Mouse (Mus musculus) intestine, embryonic 14.5 days (tissue): Measurements from ENCODE around the gene Ccl26. TPM values are rescaled to one million over a fixed set of nuclear protein-coding genes. Genes with fewer than 3 reads are reported as not detected.
A peak's percentile ranks its signal among the peaks of the same experiment; 100 is the strongest.
"Not testable (repeated sequence)": the region's sequence is repeated elsewhere in the genome, so short reads cannot be mapped to it uniquely, and the experiment has no call there.

Experiments used
- ATAC-seq: fragments of 200-750 bp; cut with Nextera tagmentation; replicated peaks from 2 replicates; pipeline ENCODE4 v1.8.0; 2017; ENCODE audit warnings: low read depth, moderate number of reproducible peaks, moderate TSS enrichment, moderate library complexity; ENCODE audit not compliant: low FRiP score, low TSS enrichment
- DNase-seq: peaks from one replicate; pipeline ENCODE4 v3.0.0-alpha.2; 2018; ENCODE audit warnings: low spot score
- H3K27ac ChIP-seq: fragments of 300-500 bp; sonication (generic); 2 replicates; pipeline ENCODE4 v1.5.1; 2014; ENCODE audit warnings: low read depth, mild to moderate bottlenecking, control low read depth
- H3K27me3 ChIP-seq: fragments of 300-500 bp; sonication (generic); replicated peaks from 2 replicates; pipeline ENCODE4 v1.6.1; 2014; ENCODE audit warnings: low read length, control low read depth; ENCODE audit not compliant: control insufficient read depth, insufficient read depth
- H3K36me3 ChIP-seq: fragments of 300-500 bp; sonication (generic); 2 replicates; pipeline ENCODE4 v1.6.1; 2014; ENCODE audit warnings: low read length, control low read depth; ENCODE audit not compliant: control insufficient read depth, insufficient read depth
- H3K4me1 ChIP-seq: fragments of 300-500 bp; sonication (generic); replicated peaks from 2 replicates; pipeline ENCODE4 v1.6.1; 2014; ENCODE audit warnings: low read length, control low read depth, mixed read lengths; ENCODE audit not compliant: control insufficient read depth, insufficient read depth
- H3K4me2 ChIP-seq: fragments of 300-500 bp; sonication (generic); 2 replicates; pipeline ENCODE4 v1.6.1; 2014; ENCODE audit warnings: low read length
- H3K4me3 ChIP-seq: fragments of 300-500 bp; sonication (generic); 2 replicates; pipeline ENCODE4 v1.5.1; 2014; ENCODE audit warnings: low read depth, low read length, control low read depth, mixed read lengths
- H3K9ac ChIP-seq: fragments of 300-500 bp; sonication (generic); 2 replicates; pipeline ENCODE4 v1.6.1; 2014; ENCODE audit warnings: mild to moderate bottlenecking, low read length
- H3K9me3 ChIP-seq: fragments of 300-500 bp; sonication (generic); 2 replicates; pipeline ENCODE4 v1.6.1; 2016; ENCODE audit warnings: low read length, control low read depth; ENCODE audit not compliant: control insufficient read depth
- WGBS: fragments of 180-500 bp; shearing (Covaris S2); extraction: QIAGEN DNeasy Blood & Tissue Kit; methylation state at CpG from one replicate; pipeline ENCODE4 v1.1.7; 2014; 5-methylcytosine and 5-hydroxymethylcytosine counted together
- polyA plus RNA-seq: library from polyadenylated mRNA; unstranded; fragments of >200 nt; fragmentation: Nextera tagmentation; extraction: Ambion mirVana; gene quantifications from 2 replicates; pipeline ENCODE4 v1.2.1, GENCODE M21; 2014

Ccl26 gene
- not detected in 2 replicates for polyA plus RNA-seq

DNA sequence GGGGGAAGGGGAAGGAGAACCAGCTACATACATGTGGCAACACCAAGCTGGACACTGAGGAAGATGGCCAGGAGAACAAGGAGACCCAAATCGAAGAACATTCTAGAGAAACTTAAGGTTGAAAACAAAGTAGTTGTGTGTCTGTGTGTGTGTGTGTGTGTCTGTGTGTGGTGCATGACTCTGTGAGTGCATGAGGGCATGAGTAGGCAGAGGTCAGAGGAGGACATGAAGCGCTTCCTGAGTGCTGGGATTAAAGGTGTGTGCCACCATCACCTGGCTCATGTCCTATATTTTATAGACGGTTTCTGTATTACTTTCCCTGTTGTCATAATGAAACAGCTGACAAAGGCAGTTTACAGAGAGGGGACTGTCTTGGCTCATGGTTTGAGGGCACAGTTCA is at the start of gene Ccl26:
Ccl26 (minus strand) TSS at position 101 of the 400 bp plus-strand sequence.
- H3K27me3 ChIP-seq = no peaks in the 10 kb centered on the region
- H3K4me2 ChIP-seq = no peak within 1 kb of the TSS
- no peaks in the 10 kb centered on the region for H3K4me1 ChIP-seq
- H3K4me3 ChIP-seq = no peak within 1 kb of the TSS
- no peak within 1 kb of the TSS for H3K27ac ChIP-seq
- no peaks in the 10 kb centered on the region for H3K9me3 ChIP-seq
- no peak for DNase-seq
- 75% methylated on average over 3 of the region's 3 CpGs for WGBS
- no peak for ATAC-seq
- no peaks in the 10 kb centered on the region for H3K36me3 ChIP-seq
- no peak within 1 kb of the TSS for H3K9ac ChIP-seq

DNA sequence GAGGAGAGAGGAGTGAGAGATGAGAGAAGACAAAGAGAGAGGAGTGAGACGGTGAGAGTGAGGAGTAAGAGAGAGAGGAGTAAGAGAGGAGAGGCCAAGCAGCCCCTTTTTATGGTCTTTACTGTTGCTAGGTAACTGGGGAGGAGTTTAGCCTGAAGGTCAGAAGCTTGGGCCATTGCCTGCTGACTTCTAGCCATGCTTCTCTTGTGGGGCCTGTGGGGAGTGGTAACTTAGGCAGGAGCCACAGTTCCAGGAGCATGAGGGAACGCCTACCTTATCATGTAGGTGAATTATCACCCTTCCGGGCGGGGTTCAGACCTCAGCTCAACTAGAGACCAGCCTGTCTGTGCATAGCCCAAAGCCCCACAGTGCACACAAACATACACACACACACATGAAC is 46.4 kb upstream of the Ccl26 start:
- no peak overlapping the region for H3K4me3 ChIP-seq
- H3K9ac ChIP-seq = no peak overlapping the region
- H3K4me1 ChIP-seq = no peaks in the 10 kb centered on the region
- H3K27me3 ChIP-seq = no peaks in the 10 kb centered on the region
- WGBS = 52% methylated on average over 4 of the region's 4 CpGs
- ATAC-seq (no peak), DNase-seq (peak; percentile 32)
- no peaks in the 10 kb centered on the region for H3K36me3 ChIP-seq
- H3K27ac ChIP-seq = no peak overlapping the region
- no peak overlapping the region for H3K4me2 ChIP-seq
- H3K9me3 ChIP-seq = 0 out of 2 replicates have a peak, but pooled peaks cover 3% of the 10 kb centered on the region

DNA sequence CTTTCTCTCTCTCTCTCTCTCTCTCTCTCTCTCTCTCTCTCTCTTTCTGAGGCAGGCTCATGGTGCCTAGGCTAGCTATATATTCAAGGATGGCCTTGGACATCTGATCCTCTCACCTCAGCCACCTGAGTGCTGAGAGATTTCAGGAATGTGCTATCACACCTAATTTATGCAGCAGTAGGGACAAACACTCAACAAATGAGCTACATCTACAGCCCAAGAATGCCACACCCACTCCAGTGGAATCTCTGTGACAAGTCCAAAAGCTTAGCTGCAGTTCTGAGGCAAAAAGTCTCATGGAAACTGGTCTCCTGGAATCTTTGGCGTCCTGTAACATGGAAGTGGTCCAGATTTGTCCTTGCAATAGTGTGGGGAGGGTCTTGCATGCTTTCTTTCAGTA is 44.2 kb upstream of the Ccl26 start:
- 0 out of 2 replicates have a peak, but pooled peaks cover 7% of the 10 kb centered on the region for H3K9me3 ChIP-seq
- H3K36me3 ChIP-seq = no peaks in the 10 kb centered on the region
- DNase-seq (no peak), ATAC-seq (no peak)
- WGBS = 48% methylated on average over 1 of the region's 1 CpGs
- H3K4me1 ChIP-seq = no peaks in the 10 kb centered on the region
- H3K9ac ChIP-seq = no peak overlapping the region
- H3K27ac ChIP-seq = no peak overlapping the region
- H3K27me3 ChIP-seq = no peaks in the 10 kb centered on the region
- no peak overlapping the region for H3K4me3 ChIP-seq
- no peak overlapping the region for H3K4me2 ChIP-seq

DNA sequence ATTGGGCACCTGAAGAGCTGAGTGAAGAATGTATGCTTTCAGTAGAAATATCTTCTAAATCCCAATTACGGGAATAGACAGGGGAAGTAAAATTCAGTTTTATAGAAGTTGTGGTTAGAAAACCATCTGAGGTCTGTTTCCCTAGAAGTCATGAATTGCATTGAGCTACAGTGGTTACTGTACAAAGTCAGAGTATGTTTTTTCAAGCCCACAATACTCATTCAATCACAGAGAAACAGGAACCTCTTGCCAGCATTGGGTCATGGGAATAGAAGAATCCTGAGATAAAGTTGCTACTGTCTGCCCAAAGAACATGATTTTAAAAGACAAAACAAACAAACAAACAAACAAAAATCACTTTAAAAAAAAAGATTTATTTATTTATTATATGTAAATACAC is 43.3 kb upstream of the Ccl26 start:
- ATAC-seq, H3K36me3 ChIP-seq, H3K4me3 ChIP-seq, DNase-seq, H3K9me3 ChIP-seq, H3K4me1 ChIP-seq, H3K4me2 ChIP-seq, H3K27ac ChIP-seq, H3K9ac ChIP-seq, H3K27me3 ChIP-seq: not testable (repeated sequence)
- WGBS = no CpG with 5 or more reads among the region's 1 CpGs

DNA sequence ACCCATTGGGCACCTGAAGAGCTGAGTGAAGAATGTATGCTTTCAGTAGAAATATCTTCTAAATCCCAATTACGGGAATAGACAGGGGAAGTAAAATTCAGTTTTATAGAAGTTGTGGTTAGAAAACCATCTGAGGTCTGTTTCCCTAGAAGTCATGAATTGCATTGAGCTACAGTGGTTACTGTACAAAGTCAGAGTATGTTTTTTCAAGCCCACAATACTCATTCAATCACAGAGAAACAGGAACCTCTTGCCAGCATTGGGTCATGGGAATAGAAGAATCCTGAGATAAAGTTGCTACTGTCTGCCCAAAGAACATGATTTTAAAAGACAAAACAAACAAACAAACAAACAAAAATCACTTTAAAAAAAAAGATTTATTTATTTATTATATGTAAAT is 41.3 kb upstream of the Ccl26 start:
- H3K4me1 ChIP-seq, H3K36me3 ChIP-seq, H3K9me3 ChIP-seq, H3K9ac ChIP-seq, DNase-seq, H3K27me3 ChIP-seq, H3K4me2 ChIP-seq, H3K4me3 ChIP-seq, ATAC-seq, H3K27ac ChIP-seq: not testable (repeated sequence)
- no CpG with 5 or more reads among the region's 1 CpGs for WGBS

DNA sequence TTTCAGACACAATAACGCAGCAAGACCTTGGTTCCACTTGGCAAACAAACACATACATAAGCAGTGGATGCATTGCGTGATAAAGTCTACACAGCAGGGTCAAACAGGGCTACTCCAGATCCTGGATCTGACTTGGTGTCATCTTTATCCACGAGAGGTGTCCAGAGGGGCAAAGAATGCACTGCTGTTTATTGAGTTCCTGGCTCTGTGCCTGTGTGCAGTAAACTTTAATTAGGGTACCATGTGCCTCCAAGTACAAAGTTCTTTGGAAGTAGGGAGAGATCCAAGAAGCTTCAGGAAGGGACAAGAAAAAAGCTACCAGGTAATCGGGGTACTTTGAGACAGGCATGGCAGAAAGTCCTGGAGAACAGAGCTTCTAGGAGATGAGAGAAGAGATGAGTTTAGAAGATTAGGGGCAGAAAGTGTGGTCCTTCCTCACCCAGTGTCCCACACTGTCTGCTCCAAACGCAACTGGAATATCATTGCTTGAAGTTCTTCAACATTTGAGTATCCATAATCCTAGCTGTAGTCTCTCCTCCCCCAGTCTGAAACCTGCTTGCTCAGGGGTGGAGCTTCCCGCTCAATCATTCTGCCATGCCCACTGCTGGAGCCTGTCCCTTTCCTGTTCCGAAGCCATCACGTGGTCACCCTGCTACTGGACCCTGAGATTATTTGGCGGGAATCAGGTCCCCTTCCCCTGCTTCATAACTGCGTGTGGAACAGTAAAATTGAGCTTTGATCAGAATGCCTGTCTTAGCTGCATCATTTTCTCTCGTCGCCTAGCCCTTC is 26.8 kb upstream of the Ccl26 start:
- Histone ChIP-seq H3K9me3 (peaks cover 2% of the 10 kb centered on the region; the same call in 1 of the 2 replicates), H3K27me3 (no peaks in the 10 kb centered on the region), H3K36me3 (no peaks in the 10 kb centered on the region), H3K4me1 (no peaks in the 10 kb centered on the region), H3K9ac (no peak overlapping the region), H3K4me2 (no peak overlapping the region), H3K27ac (no peak overlapping the region), H3K4me3 (no peak overlapping the region)
- ATAC-seq (no peak), DNase-seq (no peak)
- WGBS = 87% methylated on average over 12 of the region's 12 CpGs

DNA sequence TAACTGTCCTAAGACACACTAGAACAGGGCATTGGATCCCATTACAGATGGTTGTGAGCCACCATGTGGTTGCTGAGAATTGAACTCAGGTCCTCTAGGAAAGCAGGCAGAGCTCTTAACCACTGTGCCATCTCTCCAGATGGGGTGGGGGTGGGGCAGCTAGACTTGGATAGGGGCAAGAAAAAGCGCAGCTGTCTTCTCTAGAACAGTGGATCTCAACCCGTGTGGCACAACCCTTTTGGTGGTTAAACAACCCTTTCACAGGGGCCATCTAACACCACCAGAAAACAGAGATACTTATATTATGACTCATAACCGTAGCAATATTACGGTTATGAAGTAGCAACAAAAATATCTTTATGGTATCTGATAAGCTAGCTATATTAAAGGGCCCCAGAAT is 24.4 kb upstream of the Ccl26 start:
- no peaks in the 10 kb centered on the region for H3K36me3 ChIP-seq
- no peaks in the 10 kb centered on the region for H3K27me3 ChIP-seq
- no peak overlapping the region for H3K9ac ChIP-seq
- no peak for ATAC-seq
- WGBS = 86% methylated on average over 4 of the region's 4 CpGs
- peaks cover 2% of the 10 kb centered on the region; the same call in 1 of the 2 replicates for H3K9me3 ChIP-seq
- no peak overlapping the region for H3K4me3 ChIP-seq
- no peaks in the 10 kb centered on the region for H3K4me1 ChIP-seq
- DNase-seq = no peak
- H3K27ac ChIP-seq = no peak overlapping the region
- H3K4me2 ChIP-seq = no peak overlapping the region

DNA sequence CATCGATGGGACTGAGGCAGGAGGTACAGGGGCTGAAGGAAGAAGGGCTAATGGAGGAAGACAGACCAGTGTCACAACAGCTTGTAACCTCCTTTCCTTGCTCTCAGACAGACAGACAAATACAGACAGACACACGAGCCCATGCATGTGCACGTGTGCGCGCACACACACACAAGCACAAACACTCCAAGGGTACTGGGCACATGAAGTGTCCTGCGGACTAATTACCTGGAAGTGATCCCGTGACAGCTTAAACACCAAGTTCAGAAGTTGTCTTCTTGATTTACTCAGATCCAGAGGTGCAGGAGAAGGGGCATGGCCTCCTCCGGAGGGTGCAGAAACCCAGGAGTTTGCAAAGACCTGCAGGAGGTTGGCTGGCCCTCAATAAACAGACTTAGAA is 22.3 kb upstream of the Ccl26 start:
- Histone ChIP-seq H3K9ac (no peak overlapping the region), H3K4me2 (no peak overlapping the region), H3K9me3 (no peaks in the 10 kb centered on the region; the same call in 1 of the 2 replicates), H3K27me3 (no peaks in the 10 kb centered on the region), H3K4me3 (no peak overlapping the region), H3K4me1 (no peaks in the 10 kb centered on the region), H3K36me3 (no peaks in the 10 kb centered on the region), H3K27ac (no peak overlapping the region)
- DNase-seq (no peak), ATAC-seq (no peak)
- WGBS = 86% methylated on average over 8 of the region's 8 CpGs

DNA sequence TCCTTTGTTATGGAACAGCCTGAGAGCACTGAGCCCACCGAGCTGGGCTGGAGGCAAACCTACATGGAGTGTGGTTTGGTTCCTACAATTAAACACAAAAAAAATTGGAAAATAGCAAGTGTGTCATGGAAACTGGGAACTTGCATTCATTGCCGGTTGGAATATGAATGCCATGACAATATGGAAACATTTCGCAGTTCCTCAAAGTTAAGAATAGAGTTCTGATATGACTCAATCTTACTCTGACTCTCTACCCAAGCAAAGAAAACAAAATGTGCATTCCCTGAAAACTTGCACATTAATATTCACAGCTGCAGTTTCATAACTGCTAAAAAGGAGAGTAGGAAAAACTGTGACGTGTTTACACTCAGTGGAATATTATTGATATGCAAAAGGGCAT is 19.0 kb upstream of the Ccl26 start:
- no peaks in the 10 kb centered on the region for H3K36me3 ChIP-seq
- ATAC-seq (no peak), DNase-seq (no peak)
- WGBS = 83% methylated on average over 4 of the region's 4 CpGs
- H3K4me2 ChIP-seq = no peak overlapping the region
- H3K27me3 ChIP-seq = no peaks in the 10 kb centered on the region
- no peaks in the 10 kb centered on the region for H3K4me1 ChIP-seq
- H3K9ac ChIP-seq = no peak overlapping the region
- H3K9me3 ChIP-seq = no peaks in the 10 kb centered on the region
- no peak overlapping the region for H3K27ac ChIP-seq
- no peak overlapping the region for H3K4me3 ChIP-seq
